Mouse (Mus musculus) erythroblast, embryonic 14.5 days (primary cell): ENCODE measurements around the gene Rpl7l1. TPM values are rescaled to one million over a fixed set of nuclear protein-coding genes. Genes with fewer than 3 reads are reported as not detected.

Experiments
- H3K27me3 ChIP-seq: 2 replicates; pipeline ENCODE4 v1.6.1; 2012; ENCODE audit warnings: inconsistent platforms; ENCODE audit not compliant: control insufficient read depth
- H3K36me3 ChIP-seq: 2 replicates; pipeline ENCODE4 v1.6.1; 2012; ENCODE audit warnings: mild to moderate bottlenecking, inconsistent platforms; ENCODE audit not compliant: control insufficient read depth
- H3K4me1 ChIP-seq: 2 replicates; pipeline ENCODE4 v1.6.1; 2012; ENCODE audit warnings: inconsistent platforms; ENCODE audit not compliant: control insufficient read depth
- H3K4me3 ChIP-seq: replicated peaks from 2 replicates; pipeline ENCODE3; 2012; ENCODE audit warnings: moderate library complexity, mild to moderate bottlenecking, inconsistent platforms
- H3K9me3 ChIP-seq: 2 replicates; pipeline ENCODE4 v1.6.1; 2012; ENCODE audit warnings: low read length, inconsistent platforms, mixed read lengths; ENCODE audit not compliant: control insufficient read depth
- GATA1 ChIP-seq: IDR thresholded peaks from 2 replicates; pipeline ENCODE4 v1.6.1; 2012; ENCODE audit warnings: low read length, inconsistent platforms, mixed read lengths
- TAL1 ChIP-seq: IDR thresholded peaks from 3 replicates; pipeline ENCODE4 v1.6.1; 2012; ENCODE audit warnings: low read length, inconsistent platforms, mixed read lengths
- polyA plus RNA-seq: library from polyadenylated mRNA; stranded (reverse); fragments of >175 nt; gene quantifications from 2 replicates; pipeline ENCODE4 v1.2.3, GENCODE M21; 2012

The Rpl7l1 gene
- 0.31 and 0.42 TPM in 2 replicates for polyA plus RNA-seq

DNA sequence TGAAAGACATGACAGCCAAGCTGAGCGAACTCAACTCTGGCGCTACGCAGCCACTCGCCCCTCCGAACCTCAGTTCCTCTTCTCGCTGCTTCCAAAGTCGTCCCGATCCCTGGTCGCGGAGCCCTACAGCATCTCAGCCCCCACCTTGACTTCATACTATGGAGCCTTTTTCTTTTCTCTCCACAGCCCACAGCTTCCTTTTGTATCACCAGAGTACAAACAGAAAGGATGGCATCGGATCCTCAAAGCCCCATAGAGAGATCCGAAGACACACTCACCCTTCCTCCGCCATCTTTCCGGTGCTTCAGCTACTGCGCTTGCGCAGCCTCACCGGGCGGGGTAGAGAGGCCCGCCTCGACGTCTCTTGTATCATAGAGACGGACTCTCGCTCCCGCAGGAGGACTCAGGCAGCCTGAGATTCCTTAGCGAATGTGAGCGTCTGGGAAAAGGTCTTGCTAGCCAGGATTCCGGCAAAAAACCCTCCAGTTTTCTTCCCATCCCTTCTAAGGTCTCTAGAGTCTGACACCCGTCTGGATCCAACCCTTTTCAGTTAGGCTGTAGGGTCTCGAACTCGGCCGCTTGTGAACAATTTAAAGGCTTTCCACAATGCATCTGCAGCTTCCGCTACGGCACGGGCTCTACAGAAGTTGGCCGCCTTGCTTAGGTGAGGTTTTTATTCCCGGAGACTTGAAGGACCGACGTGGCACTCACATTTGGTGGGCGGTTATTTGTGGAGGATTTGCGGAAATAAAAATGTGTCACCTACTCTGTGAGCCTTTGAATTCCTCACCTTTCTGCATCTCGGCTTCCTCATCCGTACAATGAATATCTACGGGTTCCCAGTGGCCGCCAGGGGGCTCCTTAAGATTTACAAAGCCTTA, at the start of gene Rpl7l1:
Gene Rpl7l1, minus strand, starts transcription at position 332 of the 881 bp plus-strand sequence.
- TF ChIP-seq GATA1 (no peak), TAL1 (no peak)

DNA sequence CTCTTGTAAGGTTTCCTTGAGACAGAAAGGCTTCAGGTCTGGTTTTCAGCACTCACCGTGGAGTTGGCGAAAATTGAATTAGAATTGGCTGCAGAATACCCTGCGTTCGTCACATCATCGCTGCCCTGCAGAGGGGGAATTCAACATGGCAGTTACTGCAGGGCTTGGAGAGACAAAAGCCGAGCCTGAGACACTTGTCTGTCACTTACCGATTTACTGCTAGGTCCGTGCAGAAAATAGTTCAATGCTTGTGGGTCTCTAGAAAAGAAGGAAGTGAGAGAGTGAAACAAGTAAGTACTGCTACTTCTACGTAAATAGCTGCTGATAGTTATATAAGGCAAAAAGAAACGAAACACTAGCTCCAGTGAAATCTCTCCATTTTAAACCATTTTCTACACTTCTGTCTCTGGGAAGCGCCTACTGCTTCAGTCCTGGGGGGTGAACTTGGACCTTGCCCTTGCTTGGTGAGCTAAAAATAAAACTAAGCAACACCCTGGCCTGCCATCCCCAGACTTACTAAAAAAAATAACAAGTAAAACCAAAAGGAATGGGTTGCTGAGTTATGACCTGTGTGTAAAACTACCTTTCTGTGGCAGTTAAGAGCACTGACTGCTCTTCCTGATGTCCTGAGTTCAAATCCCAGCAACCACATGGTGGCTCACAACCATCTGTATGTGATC, 47.5 kb upstream of the Rpl7l1 start:
- no peak for TF ChIP-seq GATA1
- no peak for TF ChIP-seq TAL1
- Histone ChIP-seq H3K4me1 (peaks cover 2% of the 10 kb centered on the region; the same call in 1 of the 2 replicates), H3K9me3 (no peaks in the 10 kb centered on the region), H3K4me3 (no peak overlapping the region), H3K27me3 (no peaks in the 10 kb centered on the region), H3K36me3 (peaks cover 51% of the 10 kb centered on the region)

More for the DNA sequence above, at the start of gene Rpl7l1:
- Histone ChIP-seq H3K9me3 (peaks cover 2% of the 10 kb centered on the region), H3K4me1 (peaks cover 28% of the 10 kb centered on the region), H3K4me3 (peak within 1 kb of the TSS; percentile 95), H3K36me3 (peaks cover 32% of the 10 kb centered on the region), H3K27me3 (no peaks in the 10 kb centered on the region)

DNA sequence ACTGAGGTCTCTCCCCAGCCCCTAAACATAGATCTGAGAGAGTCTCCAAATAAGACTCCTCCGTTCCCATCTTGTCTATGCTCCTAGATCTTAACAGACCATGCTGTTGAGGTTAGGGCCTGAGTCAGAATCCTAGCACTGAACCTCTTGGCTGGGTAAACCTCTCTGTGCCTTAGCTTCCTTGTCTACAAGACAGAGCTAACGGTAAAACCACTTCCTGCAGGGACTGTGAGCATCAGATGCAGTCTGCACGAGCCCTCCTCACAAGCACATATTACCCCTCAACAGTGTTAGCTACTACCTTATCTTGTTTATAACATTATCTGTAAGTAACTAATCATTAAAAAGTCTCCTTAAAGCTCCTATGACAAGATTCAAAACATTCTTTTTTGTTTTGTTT, 46.5 kb upstream of the Rpl7l1 start:
- no peaks in the 10 kb centered on the region for H3K27me3 ChIP-seq
- H3K4me3 ChIP-seq = no peak overlapping the region
- no peak for TF ChIP-seq TAL1
- TF ChIP-seq GATA1 = no peak
- H3K9me3 ChIP-seq = no peaks in the 10 kb centered on the region
- peaks cover 62% of the 10 kb centered on the region for H3K36me3 ChIP-seq
- H3K4me1 ChIP-seq = peaks cover 2% of the 10 kb centered on the region; the same call in 1 of the 2 replicates

DNA sequence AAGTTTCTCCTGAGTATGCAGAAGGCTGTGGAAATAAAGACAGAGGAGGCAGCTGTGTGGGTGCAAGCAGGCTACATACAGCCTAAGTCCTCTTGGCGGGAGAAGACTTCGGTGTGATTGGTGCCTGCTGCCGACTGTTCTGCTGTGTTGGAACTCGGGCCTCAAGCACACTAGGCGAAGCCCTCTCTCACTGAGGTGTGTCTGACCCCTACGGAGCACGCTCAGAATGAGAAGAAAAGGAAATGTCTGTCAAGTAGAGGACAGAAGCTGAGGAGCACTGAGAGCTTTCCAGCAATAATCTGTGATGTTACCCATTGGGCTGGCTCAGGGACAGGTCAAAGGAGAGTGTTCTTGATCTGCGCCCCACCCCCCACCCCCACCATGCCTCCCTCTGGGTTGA, 40.6 kb upstream of the Rpl7l1 start:
- no peak for TF ChIP-seq TAL1
- no peak for TF ChIP-seq GATA1
- Histone ChIP-seq H3K4me1 (peaks cover 16% of the 10 kb centered on the region; the same call in 1 of the 2 replicates), H3K27me3 (no peaks in the 10 kb centered on the region), H3K9me3 (peaks cover 2% of the 10 kb centered on the region; the same call in 1 of the 2 replicates), H3K4me3 (no peak overlapping the region), H3K36me3 (peaks cover 89% of the 10 kb centered on the region)

DNA sequence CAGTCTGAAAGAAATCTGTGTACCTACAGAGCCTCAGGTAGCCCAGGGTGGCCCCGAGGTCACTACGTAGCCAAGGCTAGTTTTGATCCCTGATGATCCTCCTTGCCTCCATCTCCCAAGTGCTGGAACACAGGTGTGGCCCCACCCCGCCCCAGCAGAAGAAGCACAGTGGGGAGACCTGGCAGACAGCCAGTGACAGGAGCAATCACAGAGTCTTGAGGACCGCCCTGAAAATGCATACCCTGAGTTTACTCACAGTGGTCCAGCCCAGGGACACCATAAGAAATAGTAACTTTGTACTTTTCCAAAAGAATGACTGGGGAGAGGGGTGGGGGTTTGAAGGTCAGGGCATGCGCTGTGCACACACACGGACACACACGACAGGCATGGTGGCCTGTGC, 38.2 kb upstream of the Rpl7l1 start:
- TF ChIP-seq TAL1 (no peak), GATA1 (no peak)
- Histone ChIP-seq H3K9me3 (peaks cover 2% of the 10 kb centered on the region; the same call in 1 of the 2 replicates), H3K4me1 (peaks cover 35% of the 10 kb centered on the region), H3K27me3 (no peaks in the 10 kb centered on the region), H3K36me3 (peaks cover 86% of the 10 kb centered on the region), H3K4me3 (no peak overlapping the region)

DNA sequence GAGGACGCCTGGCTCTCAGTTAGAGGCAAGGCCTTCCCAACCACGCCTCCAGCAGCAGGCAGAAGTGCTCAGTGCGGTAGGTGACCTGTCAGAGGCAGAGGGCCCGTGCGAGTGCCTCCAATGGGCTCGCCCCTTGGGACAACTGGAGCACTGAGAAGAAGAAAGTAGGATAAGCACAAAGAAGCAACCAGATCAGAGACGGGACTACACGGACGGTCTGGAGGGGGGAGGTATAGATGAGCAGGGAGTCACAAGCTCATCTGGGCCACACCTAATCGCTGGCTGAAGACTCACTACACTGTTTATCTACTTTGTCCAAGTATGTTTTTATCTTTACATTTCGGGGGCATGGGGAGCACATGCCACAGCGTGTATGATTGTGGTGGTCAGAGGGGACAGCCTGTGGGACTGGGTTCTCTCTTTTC, 35.3 kb upstream of the Rpl7l1 start:
- Histone ChIP-seq H3K36me3 (peaks cover 84% of the 10 kb centered on the region), H3K4me1 (peaks cover 41% of the 10 kb centered on the region), H3K4me3 (peak overlapping the region; percentile 40), H3K9me3 (peaks cover 2% of the 10 kb centered on the region; the same call in 1 of the 2 replicates), H3K27me3 (no peaks in the 10 kb centered on the region)
- TF ChIP-seq TAL1 (no peak), GATA1 (no peak)

DNA sequence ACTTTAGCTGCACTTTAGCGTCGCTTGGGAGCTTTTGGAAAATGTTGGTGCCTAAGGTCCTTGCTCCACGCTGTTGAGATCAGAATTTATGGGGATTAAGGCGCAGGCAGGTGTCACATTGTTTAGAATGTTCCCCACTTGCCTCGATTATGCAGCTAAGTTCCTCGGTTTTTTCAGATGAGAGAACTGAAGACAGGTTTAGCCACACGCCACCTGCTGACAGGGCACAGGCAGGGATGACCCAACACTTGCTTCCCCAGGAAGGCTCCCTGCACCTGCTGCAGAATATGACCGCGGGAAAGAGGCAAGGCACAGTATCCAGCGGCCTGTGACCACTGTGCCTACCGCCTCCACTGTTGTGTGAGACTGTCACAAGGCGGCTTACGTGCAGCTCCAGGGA, 33.8 kb upstream of the Rpl7l1 start:
- peaks cover 41% of the 10 kb centered on the region for H3K4me1 ChIP-seq
- H3K36me3 ChIP-seq = peaks cover 87% of the 10 kb centered on the region

DNA sequence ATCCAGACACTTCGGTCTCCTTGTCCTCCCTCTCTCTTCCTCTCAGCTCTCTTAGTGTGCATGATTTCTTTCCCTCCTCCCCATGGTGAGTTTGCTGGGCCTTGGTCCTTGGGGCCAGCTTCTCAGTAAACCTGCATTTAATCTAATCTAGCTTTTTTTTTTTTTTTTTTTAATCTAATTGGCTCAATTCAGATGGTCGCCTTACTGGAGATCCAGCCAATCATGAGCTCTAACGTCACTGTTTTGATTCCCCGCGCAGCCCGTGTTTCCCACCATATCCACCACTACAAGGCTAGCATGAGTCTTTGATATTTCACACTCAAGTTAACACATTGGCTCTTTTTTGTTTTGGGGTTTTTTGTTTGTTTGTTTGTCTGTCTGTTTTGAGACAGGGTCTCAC, 32.0 kb upstream of the Rpl7l1 start:
- Histone ChIP-seq H3K9me3 (no peaks in the 10 kb centered on the region), H3K4me3 (no peak overlapping the region), H3K4me1 (peaks cover 35% of the 10 kb centered on the region), H3K27me3 (no peaks in the 10 kb centered on the region), H3K36me3 (peaks cover 86% of the 10 kb centered on the region)
- TF ChIP-seq GATA1 (no peak), TAL1 (no peak)

More for the DNA sequence above, 33.8 kb upstream of the Rpl7l1 start:
- TF ChIP-seq TAL1 (no peak), GATA1 (no peak)
- Histone ChIP-seq H3K4me3 (no peak overlapping the region), H3K9me3 (peaks cover 2% of the 10 kb centered on the region; the same call in 1 of the 2 replicates), H3K27me3 (no peaks in the 10 kb centered on the region)

DNA sequence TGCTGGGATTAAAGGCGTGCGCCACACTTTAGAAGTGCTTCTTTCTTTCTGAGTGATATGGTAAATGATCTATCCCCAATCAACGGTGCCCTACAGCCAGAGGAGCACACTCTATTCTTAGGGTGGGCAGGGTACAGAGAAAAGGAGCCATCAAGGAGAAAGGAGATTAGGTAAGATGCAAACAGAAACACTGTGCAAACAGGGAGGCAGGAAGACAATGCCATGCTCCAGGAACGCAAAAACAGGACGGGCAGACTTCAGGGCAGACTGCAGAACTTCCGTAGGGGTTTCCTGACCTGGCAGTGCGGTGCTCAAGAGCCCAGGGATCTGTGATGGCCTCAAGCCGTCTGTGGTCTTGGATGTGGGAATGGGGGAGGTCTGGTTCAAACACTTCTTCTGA, 31.2 kb upstream of the Rpl7l1 start:
- H3K4me1 ChIP-seq = peaks cover 30% of the 10 kb centered on the region
- no peaks in the 10 kb centered on the region for H3K27me3 ChIP-seq
- TF ChIP-seq GATA1 (no peak), TAL1 (no peak)
- no peaks in the 10 kb centered on the region for H3K9me3 ChIP-seq
- peaks cover 87% of the 10 kb centered on the region for H3K36me3 ChIP-seq
- no peak overlapping the region for H3K4me3 ChIP-seq
